ENCODE assay signal across 11 mouse cellular contexts in the genomic region with DNA sequence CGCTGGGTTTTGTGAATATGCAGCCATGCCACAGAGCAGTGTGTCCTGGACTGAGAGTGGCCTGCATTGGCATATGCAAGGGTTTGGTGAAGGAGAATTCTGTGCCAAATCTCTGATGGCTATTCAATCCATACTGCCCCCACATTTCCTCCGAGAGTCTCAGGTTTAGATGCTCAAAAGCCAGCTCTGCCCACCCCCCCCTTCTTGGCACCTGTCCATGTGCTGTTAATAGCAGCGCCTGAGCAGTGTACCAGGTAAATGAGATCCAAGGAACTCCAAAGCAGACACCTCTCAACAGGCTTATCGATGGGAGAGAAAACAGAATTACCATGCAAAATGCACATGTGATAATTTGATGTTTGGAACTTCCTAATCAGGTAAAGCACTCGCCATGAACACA.
"Had no signal": no experiment of that assay in that cellular context is flagged by ENCODE, and none has a peak within 500 bp of the region (broad histone marks: within the 10 kb centered on the region; RNA-seq: fewer than 3 reads in every experiment).

No protein-coding gene starts in this region.

- DNase-seq: gastrocnemius, postnatal 14 days; gastrocnemius, postnatal 36 days; heart, adult 18-20 months; heart, postnatal 10 days; kidney, adult 11 months; kidney, adult 2 months; kidney, adult 9 months; kidney, postnatal 14 days; kidney, postnatal 36 days; layer of hippocampus, adult 9-11 months; layer of hippocampus, postnatal 36 days had no signal
